Mouse (Mus musculus) liver, embryonic 14.5 days (tissue): ENCODE measurements around the gene Tmcc3. TPM values are rescaled to one million over a fixed set of nuclear protein-coding genes. Genes with fewer than 3 reads are reported as not detected.

Experiments
- ATAC-seq: fragments of 200-750 bp; cut with Nextera tagmentation; 2 replicates; pipeline ENCODE4 v1.8.0; 2017; ENCODE audit warnings: moderate number of reproducible peaks, mild to moderate bottlenecking, moderate library complexity; ENCODE audit not compliant: insufficient read depth
- DNase-seq, 3 experiments: peaks; one replicate each; pipeline ENCODE4 v3.0.0-alpha.2; 2012 to 2013; ENCODE audit warnings: low read depth in 3 of 3, low spot score in 3 of 3
- H3K27ac ChIP-seq: fragments of 300-500 bp; sonication (generic); 2 replicates; pipeline ENCODE4 v1.5.1; 2014; ENCODE audit warnings: moderate library complexity, mild to moderate bottlenecking, control low read depth, inconsistent platforms
- H3K27me3 ChIP-seq: fragments of 300-500 bp; sonication (generic); 2 replicates; pipeline ENCODE4 v1.6.1; 2014; ENCODE audit warnings: mild to moderate bottlenecking, low read length, moderate library complexity; ENCODE audit not compliant: control insufficient read depth, insufficient read depth
- H3K36me3 ChIP-seq: fragments of 300-500 bp; sonication (generic); replicated peaks from 2 replicates; pipeline ENCODE4 v1.6.1; 2014; ENCODE audit warnings: low read depth; ENCODE audit not compliant: control insufficient read depth, insufficient read depth
- H3K4me1 ChIP-seq, 2 experiments: fragments of 200-500 bp in 1 of 2; fragments of 300-500 bp in 1 of 2; sonication (generic) in 1 of 2; replicated peaks; 2 replicates each; pipeline ENCODE4 v1.6.1; 2012 to 2014; ENCODE audit warnings: antibody characterized with exemption in 1 of 2, inconsistent platforms in 1 of 2, low read length in 1 of 2; ENCODE audit not compliant: control insufficient read depth in 2 of 2, insufficient read depth in 2 of 2
- H3K4me2 ChIP-seq: fragments of 300-500 bp; sonication (generic); 2 replicates; pipeline ENCODE4 v1.6.1; 2014; ENCODE audit warnings: low read depth, mild to moderate bottlenecking, control low read depth, moderate library complexity
- H3K4me3 ChIP-seq, 2 experiments: fragments of 200-500 bp in 1 of 2; fragments of 300-500 bp in 1 of 2; sonication (generic) in 1 of 2; 2 replicates each; pipeline ENCODE4 v1.5.1; 2012 to 2014; ENCODE audit warnings: low read depth in 2 of 2, low read length in 2 of 2, mild to moderate bottlenecking in 2 of 2, control low read depth in 1 of 2, inconsistent platforms in 1 of 2, moderate library complexity in 1 of 2; ENCODE audit not compliant: insufficient read depth in 1 of 2
- H3K9ac ChIP-seq: fragments of 300-500 bp; sonication (generic); replicated peaks from 2 replicates; pipeline ENCODE4 v1.6.1; 2014; ENCODE audit warnings: mild to moderate bottlenecking, control low read depth, moderate library complexity
- H3K9me3 ChIP-seq: fragments of 300-500 bp; sonication (generic); 2 replicates; pipeline ENCODE4 v1.6.1; 2016; ENCODE audit warnings: low read length, mixed read lengths; ENCODE audit not compliant: control insufficient read depth
- CTCF ChIP-seq: IDR thresholded peaks from 2 replicates; pipeline ENCODE4 v1.5.1; 2016; ENCODE audit warnings: antibody characterized with exemption, low read depth, control low read depth
- EP300 ChIP-seq: IDR thresholded peaks from 2 replicates; pipeline ENCODE4 v1.6.1; 2016; ENCODE audit warnings: antibody characterized with exemption, low read depth
- WGBS: fragments of 180-500 bp; shearing (Covaris S2); extraction: QIAGEN DNeasy Blood & Tissue Kit; methylation state at CpG from one replicate; pipeline ENCODE4 v1.1.7; 2014; ENCODE audit not compliant: insufficient replicate concordance; 5-methylcytosine and 5-hydroxymethylcytosine counted together
- polyA plus RNA-seq, 2 experiments: library from polyadenylated mRNA; depleted of rRNA in 1 of 2; stranded (reverse) in 1 of 2; unstranded in 1 of 2; fragments of >200 nt; fragmentation: Nextera tagmentation in 1 of 2; extraction: Ambion mirVana in 1 of 2; gene quantifications; 2 replicates each; pipeline versions ENCODE4 v1.2.1 to v1.2.3; 2012 to 2014

Gene Tmcc3
- polyA plus RNA-seq (2012; rRNA removed) (1.0 and 1.4 TPM in 2 replicates), polyA plus RNA-seq (2014; fragmentation: Nextera tagmentation; extraction: Ambion mirVana) (2.6 and 2.9 TPM in 2 replicates)

DNA sequence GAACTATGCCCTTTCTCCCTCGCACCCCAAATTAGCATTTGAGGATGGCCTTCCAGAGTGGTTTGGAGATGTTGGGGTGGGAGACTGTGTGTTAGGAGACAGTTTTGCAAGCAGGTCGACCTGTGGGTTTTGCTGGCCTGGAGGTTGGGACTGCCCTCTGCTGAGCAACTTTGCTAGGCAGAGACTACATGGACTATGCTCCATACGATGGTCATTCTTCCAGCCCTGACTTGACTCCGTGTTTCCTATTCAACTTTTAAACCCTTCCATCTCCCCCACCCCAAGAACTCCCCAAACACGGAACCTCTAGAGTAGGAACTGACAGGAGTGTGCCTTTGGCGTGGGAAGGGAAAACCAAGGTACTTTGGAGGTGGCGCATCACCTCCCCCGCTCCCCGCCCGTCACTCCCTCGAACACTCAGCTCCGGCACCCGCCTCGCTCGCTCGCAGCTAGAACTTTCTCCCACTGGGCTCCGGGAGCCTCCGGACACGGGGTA is at the start of gene Tmcc3:
Gene Tmcc3, plus strand, starts transcription at position 439 of the 496 bp plus-strand sequence.
- Histone ChIP-seq H3K4me3 (peak within 1 kb of the TSS; percentile 21 to 34; a peak in 3 of 4 replicates), H3K27me3 (peaks cover 21% of the 10 kb centered on the region), H3K4me2 (peak within 1 kb of the TSS; percentile 58), H3K36me3 (no peaks in the 10 kb centered on the region), H3K9me3 (no peaks in the 10 kb centered on the region), H3K9ac (no peak within 1 kb of the TSS), H3K27ac (no peak within 1 kb of the TSS), H3K4me1 (no peaks in the 10 kb centered on the region)
- DNase-seq (no peak), ATAC-seq (no peak)
- TF ChIP-seq CTCF (no peak), EP300 (no peak)
- 3% methylated on average over 19 of the region's 19 CpGs for WGBS

DNA sequence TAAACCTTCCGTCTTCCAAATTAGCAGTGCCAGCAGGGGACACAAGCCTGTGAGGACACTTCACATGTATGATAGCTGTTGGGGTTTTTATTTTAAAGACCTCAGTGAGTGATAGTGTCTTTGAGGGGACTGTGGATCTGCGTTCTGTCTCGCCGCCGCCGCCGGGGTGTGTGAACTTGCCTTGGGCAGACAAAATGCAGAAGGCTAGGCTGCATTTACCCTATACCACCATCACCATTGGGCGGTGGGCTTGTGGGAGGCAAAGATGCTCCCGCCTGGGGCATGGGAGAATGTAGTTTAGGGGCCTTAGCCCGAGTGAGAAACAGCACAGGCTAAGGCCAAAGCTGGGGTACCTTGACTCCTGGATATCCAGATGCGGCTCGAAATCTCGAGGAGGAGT is 49.1 kb upstream of the Tmcc3 start:
- H3K36me3 ChIP-seq, result no peaks in the 10 kb centered on the region
- H3K9ac ChIP-seq, result no peak overlapping the region
- WGBS, result 76% methylated on average over 13 of the region's 13 CpGs
- no peak overlapping the region for H3K27ac ChIP-seq
- ATAC-seq (no peak), DNase-seq (no peak)
- H3K27me3 ChIP-seq, result no peaks in the 10 kb centered on the region
- H3K4me1 ChIP-seq, result peaks cover 0 to 3% of the 10 kb centered on the region in 2 experiments; a peak in 1 of 4 replicates
- H3K9me3 ChIP-seq, result no peaks in the 10 kb centered on the region
- no peak overlapping the region for H3K4me2 ChIP-seq
- H3K4me3 ChIP-seq, result no peak overlapping the region
- no peak for TF ChIP-seq EP300

DNA sequence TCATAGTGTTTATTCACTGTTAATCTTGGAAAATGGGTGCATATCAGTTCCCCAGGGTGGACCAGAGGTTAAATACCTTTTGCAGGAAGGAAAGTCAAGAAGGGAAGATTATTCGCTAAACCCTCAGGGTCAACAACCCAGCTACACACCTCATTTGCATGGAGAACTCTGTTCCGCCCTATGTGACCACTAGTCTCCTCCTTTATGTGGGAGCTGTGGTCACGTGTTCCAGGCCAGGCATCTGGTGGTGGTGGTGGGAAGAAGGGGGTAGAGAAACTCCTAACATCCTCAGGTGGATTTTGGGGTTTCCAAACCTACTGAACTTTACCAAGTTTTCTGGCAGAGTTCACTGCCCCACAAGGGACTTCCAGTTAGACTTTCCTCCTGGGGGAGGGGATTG is 48.5 kb upstream of the Tmcc3 start:
- no peak for DNase-seq

DNA sequence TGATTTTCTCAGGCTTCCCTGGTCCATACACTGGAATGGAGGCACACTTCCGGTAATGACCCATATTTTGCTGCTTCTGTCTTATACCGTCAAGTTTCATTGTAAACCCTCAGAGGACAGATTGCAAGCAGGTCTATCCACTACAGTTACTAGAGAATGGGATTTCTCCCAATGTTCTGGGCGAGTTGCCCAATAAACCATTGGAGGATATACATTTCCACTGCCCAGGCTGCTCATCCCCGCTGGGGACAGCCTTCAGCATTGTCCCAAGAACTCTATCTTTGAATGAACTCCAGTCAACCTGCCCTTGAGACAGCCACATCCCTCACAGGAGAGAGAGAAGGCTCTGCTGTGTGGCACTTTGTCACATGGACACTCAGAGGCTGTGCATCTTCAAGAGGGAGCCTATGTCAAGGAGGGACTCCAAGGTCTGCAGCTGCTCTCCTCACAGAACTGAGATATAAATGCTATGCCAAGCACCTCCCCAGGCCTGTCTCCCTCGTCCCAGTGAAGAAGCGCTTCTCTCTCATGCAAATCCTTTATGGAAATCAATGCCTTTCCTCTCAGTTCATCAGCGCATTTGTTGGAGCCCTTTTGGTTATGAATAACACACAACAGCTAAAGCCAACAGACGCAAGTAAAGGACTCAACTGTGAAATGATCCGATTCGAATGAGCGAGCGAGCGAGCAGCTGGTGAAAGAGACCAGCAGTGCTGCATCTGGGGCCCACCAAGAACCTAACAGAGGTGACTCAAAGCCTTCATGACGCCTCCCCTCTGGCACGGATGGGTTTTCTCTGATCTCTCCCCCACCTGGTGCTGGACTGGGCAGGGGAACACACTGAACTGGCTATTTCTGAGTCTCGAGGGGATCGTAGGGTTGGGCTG is 45.9 kb upstream of the Tmcc3 start:
- H3K4me2 ChIP-seq, result no peak overlapping the region
- H3K27me3 ChIP-seq, result no peaks in the 10 kb centered on the region
- no peak for ATAC-seq
- no peak overlapping the region for H3K27ac ChIP-seq
- H3K9ac ChIP-seq, result no peak overlapping the region
- no peaks in the 10 kb centered on the region for H3K36me3 ChIP-seq
- no peaks in the 10 kb centered on the region for H3K9me3 ChIP-seq
- WGBS, result 66% methylated on average over 17 of the region's 17 CpGs
- no peak overlapping the region for H3K4me3 ChIP-seq
- TF ChIP-seq CTCF (no peak), EP300 (no peak)
- H3K4me1 ChIP-seq, result no peaks in the 10 kb centered on the region
- DNase-seq, result no peak

More for the DNA sequence above, 48.5 kb upstream of the Tmcc3 start:
- H3K4me3 ChIP-seq, result no peak overlapping the region
- TF ChIP-seq CTCF (no peak), EP300 (no peak)
- no peak for ATAC-seq
- no peak overlapping the region for H3K4me2 ChIP-seq
- no peaks in the 10 kb centered on the region for H3K36me3 ChIP-seq
- H3K27ac ChIP-seq, result no peak overlapping the region
- peaks cover 0 to 3% of the 10 kb centered on the region in 2 experiments; a peak in 1 of 4 replicates for H3K4me1 ChIP-seq
- H3K9ac ChIP-seq, result no peak overlapping the region
- H3K9me3 ChIP-seq, result no peaks in the 10 kb centered on the region
- H3K27me3 ChIP-seq, result no peaks in the 10 kb centered on the region
- WGBS, result 49% methylated on average over 3 of the region's 3 CpGs

DNA sequence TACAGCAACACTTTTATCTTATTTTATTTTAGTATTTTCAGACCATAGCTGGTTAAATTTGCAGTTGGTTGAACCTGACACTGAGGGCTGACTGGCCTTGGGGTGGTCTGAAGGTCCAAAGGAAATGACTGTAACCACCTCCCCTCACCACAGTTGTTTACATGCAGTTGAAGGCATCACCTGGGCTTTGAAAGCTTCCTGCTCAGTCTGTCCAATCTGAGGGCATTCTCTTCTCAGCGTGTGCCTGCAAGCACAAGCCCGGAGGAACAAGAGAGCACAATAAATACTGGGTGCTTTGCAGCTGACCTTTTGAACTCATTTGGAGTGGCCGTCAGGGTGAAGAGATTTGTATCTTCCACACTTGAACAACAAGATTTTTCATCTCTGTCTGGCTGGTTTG is 36.4 kb upstream of the Tmcc3 start:
- Histone ChIP-seq H3K4me2 (no peak overlapping the region), H3K9ac (no peak overlapping the region), H3K36me3 (no peaks in the 10 kb centered on the region), H3K4me3 (no peak overlapping the region), H3K27me3 (no peaks in the 10 kb centered on the region), H3K4me1 (no peaks in the 10 kb centered on the region), H3K9me3 (no peaks in the 10 kb centered on the region), H3K27ac (no peak overlapping the region)
- no peak for DNase-seq
- WGBS, result 32% methylated on average over 3 of the region's 3 CpGs
- TF ChIP-seq EP300 (no peak), CTCF (no peak)
- ATAC-seq, result no peak
